Mouse (Mus musculus) 3134 (cell line): ENCODE data around the gene Rasip1.

ENCODE experiments used
- DNase-seq: peaks from one replicate; pipeline ENCODE4 v3.0.0-alpha.2; 2011; ENCODE audit warnings: low spot score; ENCODE audit not compliant: insufficient read length; ENCODE audit errors: extremely low read depth

The Rasip1 gene

GRCm38 (mm10) chr7:45623507-45623906, 3.8 kb upstream of the Rasip1 start:
- peak; percentile 35 for DNase-seq

GRCm38 (mm10) chr7:45624718-45625117, 2.6 kb upstream of the Rasip1 start:
- no peak for DNase-seq

GRCm38 (mm10) chr7:45625481-45625880, 1.8 kb upstream of the Rasip1 start:
- no peak for DNase-seq

- DNase-seq: no peak
Measured at GRCm38 (mm10) chr7:45626571-45627076, 664 bp upstream of the Rasip1 start.

GRCm38 (mm10) chr7:45628364-45629294, 1.3 kb downstream of the Rasip1 start:
- no peak for DNase-seq

GRCm38 (mm10) chr7:45630064-45630907, 3.0 kb downstream of the Rasip1 start:
- no peak for DNase-seq

- no peak for DNase-seq
Measured at GRCm38 (mm10) chr7:45632499-45632898, 5.2 kb downstream of the Rasip1 start.

- DNase-seq: no peak
Measured at GRCm38 (mm10) chr7:45634946-45635681, 7.8 kb downstream of the Rasip1 start.

- DNase-seq: no peak
Measured at GRCm38 (mm10) chr7:45635711-45636688, 8.7 kb downstream of the Rasip1 start.

- no peak for DNase-seq
Measured at GRCm38 (mm10) chr7:45637710-45638109, 10.4 kb downstream of the Rasip1 start.

GRCm38 (mm10) chr7:45638623-45639401, 11.5 kb downstream of the Rasip1 start:
- DNase-seq: no peak

GRCm38 (mm10) chr7:45639561-45640027, 12.3 kb downstream of the Rasip1 start, which contains the start of gene Mamstr:
Mamstr (plus strand) TSS chr7:45639977.
- no peak for DNase-seq

- no peak for DNase-seq
Measured at GRCm38 (mm10) chr7:45640191-45640957, 13.1 kb downstream of the Rasip1 start.

- peak; percentile 28 for DNase-seq
Measured at GRCm38 (mm10) chr7:45641391-45642040, 14.2 kb downstream of the Rasip1 start.

GRCm38 (mm10) chr7:45642083-45642482, 14.8 kb downstream of the Rasip1 start:
- DNase-seq: no peak

GRCm38 (mm10) chr7:45642503-45643255, 15.4 kb downstream of the Rasip1 start:
- no peak for DNase-seq
